Mouse (Mus musculus): ENCODE results near the gene 4930435E12Rik. TPM values are rescaled to one million over a fixed set of nuclear protein-coding genes. Genes with fewer than 3 reads are reported as not detected.

4930435E12Rik gene
- polyA plus RNA-seq, 1 experiment from 2014 or later, result not detected

DNA sequence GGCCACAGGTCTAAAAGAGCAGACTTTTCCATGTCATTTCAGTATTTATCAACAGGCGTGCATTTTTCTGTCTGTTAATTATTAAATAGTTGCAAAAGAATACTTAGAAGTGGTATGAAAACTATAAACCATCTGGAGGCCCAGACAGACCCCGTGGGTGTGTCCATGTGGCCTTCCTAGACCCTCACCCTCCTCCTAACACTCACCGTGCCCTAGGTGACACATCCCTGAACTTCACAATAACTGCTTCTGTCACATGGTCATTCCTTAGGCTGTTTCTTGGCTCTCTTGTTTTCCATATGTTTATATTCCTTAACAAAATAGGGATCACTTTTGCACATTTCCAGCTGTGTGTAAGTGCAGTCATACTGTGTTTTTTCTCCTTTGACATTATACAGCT is 61.9 kb downstream of the 4930435E12Rik start:
- Histone ChIP-seq H3K27me3 (no peaks in the 10 kb centered on the region), H3K4me1 (replicated peaks) (0 out of 2 replicates have a peak, but pooled peaks cover under 1% of the 10 kb centered on the region), H3K9me3 (no peaks in the 10 kb centered on the region), H3K36me3 (peaks cover 30% of the 10 kb centered on the region), H3K27ac (replicated peaks) (no peak overlapping the region), H3K9ac (no peak overlapping the region), H3K4me2 (no peak overlapping the region), H3K4me3 (no peak overlapping the region)
- ATAC-seq (ENCODE audit: low read depth), result no peak
- 54% methylated on average over 3 of the region's 3 CpGs for WGBS

DNA sequence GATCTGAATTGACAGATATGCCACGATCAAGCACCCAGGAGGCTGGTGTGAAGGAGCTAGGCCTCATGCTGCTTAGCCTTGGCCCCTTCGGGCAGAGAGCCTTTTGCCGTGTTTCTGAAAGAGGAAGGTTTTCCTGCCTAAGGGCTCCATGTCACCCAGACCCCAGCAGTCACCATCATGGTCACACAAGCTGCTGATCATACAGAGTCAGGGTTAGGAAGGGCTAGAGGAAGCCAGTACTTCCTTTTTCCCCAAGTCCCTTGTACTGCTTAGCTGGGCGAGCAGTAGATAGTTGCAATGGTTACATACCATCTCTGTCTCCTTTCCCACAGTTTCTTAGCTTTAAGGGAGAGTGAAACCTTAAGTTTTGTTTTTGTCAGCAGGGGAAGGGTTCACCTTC is 65.0 kb downstream of the 4930435E12Rik start:
- no peak for ATAC-seq (ENCODE audit: low read depth)
- Histone ChIP-seq H3K4me3 (no peak overlapping the region), H3K4me1 (replicated peaks) (no peaks in the 10 kb centered on the region), H3K27ac (replicated peaks) (no peak overlapping the region), H3K27me3 (no peaks in the 10 kb centered on the region), H3K9ac (no peak overlapping the region), H3K4me2 (no peak overlapping the region), H3K36me3 (peaks cover 39% of the 10 kb centered on the region), H3K9me3 (no peaks in the 10 kb centered on the region)
- WGBS, result 87% methylated on average over 4 of the region's 4 CpGs

- no peak for ATAC-seq (ENCODE audit: low read depth)
- H3K4me3 ChIP-seq, result no peak overlapping the region
- H3K9me3 ChIP-seq, result no peaks in the 10 kb centered on the region
- H3K9ac ChIP-seq, result no peak overlapping the region
- H3K27ac ChIP-seq (replicated peaks), result no peak overlapping the region
- no peak overlapping the region for H3K4me2 ChIP-seq
- 83% methylated on average over 8 of the region's 8 CpGs for WGBS
- no peaks in the 10 kb centered on the region for H3K27me3 ChIP-seq
- no peaks in the 10 kb centered on the region for H3K4me1 ChIP-seq (replicated peaks)
- H3K36me3 ChIP-seq, result peaks cover 39% of the 10 kb centered on the region
These were observed 66.1 kb downstream of the 4930435E12Rik start for GRCm38 (mm10) chr16:38762401-38762800.

Other genes with a start within 250 kb of the 4930435E12Rik start
- gene Arhgap31, start 115.5 kb downstream of the 4930435E12Rik start, polyA plus RNA-seq (2015; fragmentation: Nextera tagmentation; extraction: Ambion mirVana), result 5.8 and 7.0 TPM in 2 replicates
- gene B4galt4, start 86.5 kb downstream of the 4930435E12Rik start, polyA plus RNA-seq (2015; fragmentation: Nextera tagmentation; extraction: Ambion mirVana), result 24.8 and 28.5 TPM in 2 replicates
- gene Upk1b, start 28.4 kb downstream of the 4930435E12Rik start, polyA plus RNA-seq (2015; fragmentation: Nextera tagmentation; extraction: Ambion mirVana), result 0.20 and 0.41 TPM in 2 replicates
- 4.3 and 5.5 TPM in 2 replicates for gene Igsf11, start 63.9 kb upstream of the 4930435E12Rik start, polyA plus RNA-seq (2015; fragmentation: Nextera tagmentation; extraction: Ambion mirVana)